In genomic region chrX:121232142-121233000, GRCm38 (mm10) we compare ENCODE assay signal across 11 mouse cellular contexts.
DNase-seq lines count a peak whose midpoint lies in the region; ATAC-seq lines count a peak whose summit lies in the region.
"Had no signal": no experiment of that assay in that cellular context is flagged by ENCODE, and none has a peak within 500 bp of the region (broad histone marks: within the 10 kb centered on the region; RNA-seq: fewer than 3 reads in every experiment).

No protein-coding gene starts in this region.

- peak; percentile 3 for DNase-seq in urinary bladder, postnatal 14 days (ENCODE audit: low spot score)
- no peak for DNase-seq in urinary bladder, adult 2 months (ENCODE audit: low spot score)
- DNase-seq in mesoderm, embryonic 11.5 days (ENCODE audit: low read depth, low spot score), result peak; percentile 66
- no peak for DNase-seq in liver
- DNase-seq in spleen, postnatal 36 days (ENCODE audit: low spot score in 2 of 2), result no peak
- no peak for DNase-seq in right cerebral cortex, adult 2 months (ENCODE audit: low spot score in 2 of 2)
- DNase-seq: adrenal gland, postnatal 25 days; gastrocnemius, postnatal 14 days had no signal

- H3K27ac ChIP-seq in forebrain, embryonic 13.5 days, result no peak overlapping the region
- H3K27ac ChIP-seq: liver, embryonic 14.5 days had no signal

- H3K4me3 ChIP-seq in forebrain, embryonic 13.5 days, result no peak overlapping the region

- no peaks in the 10 kb centered on the region for H3K36me3 ChIP-seq in forebrain, embryonic 13.5 days (ENCODE audit: poor library complexity, severe bottlenecking)

- peak; percentile 74 for ATAC-seq in forebrain, embryonic 13.5 days
- ATAC-seq in megakaryocyte, adult 5-6 weeks (ENCODE audit: poor library complexity, severe bottlenecking), result no peak

- H3K9ac ChIP-seq in forebrain, embryonic 13.5 days, result no peak overlapping the region
- H3K9ac ChIP-seq: liver, embryonic 14.5 days had no signal

- H3K4me2 ChIP-seq in forebrain, embryonic 13.5 days, result no peak overlapping the region

- no peaks in the 10 kb centered on the region for H3K27me3 ChIP-seq in forebrain, embryonic 13.5 days

- H3K9me3 ChIP-seq in forebrain, embryonic 13.5 days (replicated peaks), result no peaks in the 10 kb centered on the region

- WGBS in forebrain, embryonic 13.5 days, result 23% methylated on average over 3 of the region's 3 CpGs

- 0 out of 2 replicates have a peak, but pooled peaks cover 5% of the 10 kb centered on the region for H3K4me1 ChIP-seq in forebrain, embryonic 13.5 days

Comparison
In these comparisons a context has a peak if more than half of its experiments do, and no peak if none do; other contexts are left out.
1. DNase-seq: peak in urinary bladder, postnatal 14 days (single experiment) and mesoderm, embryonic 11.5 days (single experiment); none in urinary bladder, adult 2 months (single experiment), liver (single experiment), spleen, postnatal 36 days (0 of 2) and right cerebral cortex, adult 2 months (0 of 2).